Mouse (Mus musculus): ENCODE measurements around the gene Fam81a.

DNA sequence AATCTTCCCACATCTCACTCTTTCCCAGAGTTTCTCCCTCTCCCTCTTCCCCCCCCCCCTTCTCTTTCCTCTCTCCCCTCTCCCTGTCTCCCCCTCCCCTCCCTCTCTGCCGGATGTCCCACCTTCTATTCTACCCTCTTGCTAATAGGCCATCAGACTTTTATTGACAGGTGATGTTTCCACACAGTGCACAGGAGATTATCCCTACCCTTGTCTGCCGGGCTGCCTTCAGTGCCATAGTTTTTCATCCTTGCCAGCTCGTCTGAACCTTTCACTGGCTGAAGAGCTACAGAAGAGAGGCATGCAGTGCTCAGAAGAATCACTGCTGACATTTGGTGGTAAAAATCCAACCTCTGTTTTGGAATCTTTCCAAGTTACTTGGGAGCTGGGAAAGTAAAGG, 88.9 kb downstream of the Fam81a start:
- TF ChIP-seq CTCF (IDR thresholded peaks at IDR 0.05; ENCODE audit: low read depth) (no peak), EP300 (IDR thresholded peaks at IDR 0.05; ENCODE audit: low read depth) (no peak)

Measured in heart, postnatal 0 days (tissue).